17 mouse cellular contexts compared by ENCODE assay signal in genomic region chr7:4947855-4948254, GRCm38 (mm10). TPM values are rescaled to one million over a fixed set of nuclear protein-coding genes. Genes with fewer than 3 reads are reported as not detected.
DNase-seq lines count a peak whose midpoint lies in the region; ATAC-seq and TF ChIP-seq lines count a peak whose summit lies in the region.
"Had no signal": no experiment of that assay in that cellular context is flagged by ENCODE, and none has a peak within 500 bp of the region (broad histone marks: within the 10 kb centered on the region; RNA-seq: fewer than 3 reads in every experiment).

No protein-coding gene starts in this region.

- TF ChIP-seq CTCF in lung, adult 2 months (IDR thresholded peaks at IDR 0.05; ENCODE audit: insufficient read depth, low read length): no peak
- no peak for TF ChIP-seq CTCF in gastrocnemius, adult 2 months (IDR thresholded peaks at IDR 0.05)

- H3K27me3 ChIP-seq in forebrain, embryonic 13.5 days: no peaks in the 10 kb centered on the region
- H3K27me3 ChIP-seq: kidney, embryonic 15.5 days; liver, embryonic 15.5 days had no signal

- H3K9me3 ChIP-seq in forebrain, embryonic 13.5 days (replicated peaks): no peaks in the 10 kb centered on the region
- H3K9me3 ChIP-seq: forebrain, embryonic 10.5 days; kidney, embryonic 15.5 days; liver, embryonic 15.5 days had no signal

- 20% methylated on average over 2 of the region's 2 CpGs for WGBS in lung, adult 2 months
- 70% methylated on average over 2 of the region's 2 CpGs for WGBS in forebrain, embryonic 13.5 days

- no peaks in the 10 kb centered on the region for H3K36me3 ChIP-seq in forebrain, embryonic 13.5 days (ENCODE audit: poor library complexity, severe bottlenecking)
- H3K36me3 ChIP-seq: forebrain, embryonic 10.5 days; kidney, embryonic 15.5 days; liver, embryonic 15.5 days had no signal

- intact Hi-C loops in gastrocnemius, adult 2 months (cut with DNase I): no loop called here

- H3K4me3 ChIP-seq in lung, adult 2 months (replicated peaks; ENCODE audit: extremely low read depth, low read depth, low read length): no peak overlapping the region
- no peak overlapping the region for H3K4me3 ChIP-seq in gastrocnemius, adult 2 months
- no peak overlapping the region for H3K4me3 ChIP-seq in forebrain, embryonic 13.5 days
- H3K4me3 ChIP-seq: forebrain, embryonic 10.5 days; kidney, embryonic 15.5 days; left cerebral cortex, adult 2 months; liver, embryonic 15.5 days had no signal

- no peak overlapping the region for H3K4me2 ChIP-seq in forebrain, embryonic 13.5 days
- H3K4me2 ChIP-seq: kidney, embryonic 15.5 days; liver, embryonic 15.5 days had no signal

- H3K9ac ChIP-seq in forebrain, embryonic 13.5 days: no peak overlapping the region
- H3K9ac ChIP-seq: kidney, embryonic 15.5 days; liver, embryonic 15.5 days had no signal

- no peak for TF ChIP-seq POLR2A in lung, adult 2 months (IDR thresholded peaks at IDR 0.05; ENCODE audit: borderline replicate concordance, extremely low read depth, low read depth, low read length)

- H3K4me1 ChIP-seq in lung, adult 2 months (ENCODE audit: control insufficient read depth, insufficient read depth, low read length): no peaks in the 10 kb centered on the region
- H3K4me1 ChIP-seq in forebrain, embryonic 13.5 days: no peaks in the 10 kb centered on the region

- peak; percentile 37 to 38 for DNase-seq in lung, adult 18-20 months
- DNase-seq in lung, adult 2 months: no peak
- DNase-seq in adrenal gland, adult 8-10 months: peak; percentile 69
- peak; percentile 92 for DNase-seq in gastrocnemius, adult 2 months
- DNase-seq in lung, postnatal 14 days: peak; percentile 64
- DNase-seq in thymus, postnatal 10 days (ENCODE audit: low spot score in 2 of 2): no peak
- DNase-seq: cerebellum, postnatal 25 days; right cerebral cortex, adult 18-20 months; thymus, adult 18-20 months had no signal

- H3K27ac ChIP-seq in gastrocnemius, adult 2 months: peak overlapping the region; percentile 64
- H3K27ac ChIP-seq in forebrain, embryonic 13.5 days: no peak overlapping the region
- H3K27ac ChIP-seq: forebrain, embryonic 10.5 days; kidney, embryonic 15.5 days; left cerebral cortex, adult 2 months; liver, embryonic 15.5 days had no signal

- no peak for ATAC-seq in activated CD4-positive, CD25-positive, alpha-beta regulatory T cell, adult 4 months
- ATAC-seq in forebrain, embryonic 13.5 days: no peak

RNA-seq across cellular contexts. Expression of gene Sbk2, which starts 16.4 kb away (rescaled TPM):
- polyA plus RNA-seq in lung, adult 2 months (2012; rRNA removed): 5.6 and 24.2 TPM in 2 replicates
- total RNA-seq in adrenal gland, adult 8-10 months (2022): 1 to 10 TPM in 2 of 4 experiments, under 1 TPM in 1, not detected in 1; 0.45 to 2.1 (median 1.8) TPM
- 10 to 100 TPM; 36.7 to 77.0 TPM for total RNA-seq in gastrocnemius, adult 2 months (2021)
- not detected for polyA plus RNA-seq in activated CD4-positive, CD25-positive, alpha-beta regulatory T cell, adult 4 months (2017; shearing (Covaris generic))
- not detected in 2 replicates for polyA plus RNA-seq in forebrain, embryonic 13.5 days (2015; fragmentation: Nextera tagmentation; extraction: Ambion mirVana)
- total RNA-seq: hematopoietic stem cell, adult 5-6 weeks had no signal
- polyA plus RNA-seq: liver, embryonic 15.5 days had no signal

RNA-seq across cellular contexts. Expression of gene Ssc5d, which starts 22.3 kb away (rescaled TPM):
- 7.5 and 8.0 TPM in 2 replicates for polyA plus RNA-seq in lung, adult 2 months (2012; rRNA removed)
- 1 to 10 TPM; 1.7 to 4.5 (median 2.2) TPM for total RNA-seq in adrenal gland, adult 8-10 months (2022)
- total RNA-seq in gastrocnemius, adult 2 months (2021): 1 to 10 TPM; 4.3 to 8.7 TPM
- under 1 TPM in 1 of 2 experiments, not detected in 1; 0.10 TPM for polyA plus RNA-seq in activated CD4-positive, CD25-positive, alpha-beta regulatory T cell, adult 4 months (2017; shearing (Covaris generic))
- 0.23 and 0.30 TPM in 2 replicates for polyA plus RNA-seq in forebrain, embryonic 13.5 days (2015; fragmentation: Nextera tagmentation; extraction: Ambion mirVana)
- total RNA-seq: hematopoietic stem cell, adult 5-6 weeks had no signal

RNA-seq across cellular contexts. Expression of gene Sbk3, which starts 23.1 kb away (rescaled TPM):
- polyA plus RNA-seq in lung, adult 2 months (2012; rRNA removed): 6.5 and 9.0 TPM in 2 replicates
- under 1 TPM; 0.15 to 0.74 (median 0.34) TPM for total RNA-seq in adrenal gland, adult 8-10 months (2022)
- 1 to 10 TPM in 1 of 2 experiments, under 1 TPM in 1; 0.46 to 5.2 TPM for total RNA-seq in gastrocnemius, adult 2 months (2021)
- not detected for polyA plus RNA-seq in activated CD4-positive, CD25-positive, alpha-beta regulatory T cell, adult 4 months (2017; shearing (Covaris generic))
- 0.09 and 0.19 TPM in 2 replicates for polyA plus RNA-seq in forebrain, embryonic 13.5 days (2015; fragmentation: Nextera tagmentation; extraction: Ambion mirVana)
- total RNA-seq: ES-E14; hematopoietic stem cell, adult 5-6 weeks had no signal
- polyA plus RNA-seq: forebrain, embryonic 10.5 days; kidney, embryonic 15.5 days; liver, embryonic 15.5 days had no signal

RNA-seq across cellular contexts. Expression of gene Nat14, which starts 26.0 kb away (rescaled TPM):
- 7.1 and 7.6 TPM in 2 replicates for polyA plus RNA-seq in lung, adult 2 months (2012; rRNA removed)
- 10 to 100 TPM in 2 of 4 experiments, 1 to 10 TPM in 2; 8.5 to 13.3 (median 10.4) TPM for total RNA-seq in adrenal gland, adult 8-10 months (2022)
- total RNA-seq in gastrocnemius, adult 2 months (2021): 1 to 10 TPM; 2.7 to 5.9 TPM
- polyA plus RNA-seq in activated CD4-positive, CD25-positive, alpha-beta regulatory T cell, adult 4 months (2017; shearing (Covaris generic)): not detected
- polyA plus RNA-seq in forebrain, embryonic 13.5 days (2015; fragmentation: Nextera tagmentation; extraction: Ambion mirVana): 21.2 and 24.9 TPM in 2 replicates
- total RNA-seq: hematopoietic stem cell, adult 5-6 weeks had no signal

RNA-seq across cellular contexts. Expression of gene Zfp628, which starts 32.8 kb away (rescaled TPM):
- 20.6 and 24.7 TPM in 2 replicates for polyA plus RNA-seq in lung, adult 2 months (2012; rRNA removed)
- total RNA-seq in adrenal gland, adult 8-10 months (2022): 10 to 100 TPM; 14.4 to 20.6 (median 16.2) TPM
- 10 to 100 TPM in 1 of 2 experiments, 1 to 10 TPM in 1; 8.5 to 10.7 TPM for total RNA-seq in gastrocnemius, adult 2 months (2021)
- polyA plus RNA-seq in activated CD4-positive, CD25-positive, alpha-beta regulatory T cell, adult 4 months (2017; shearing (Covaris generic)): 1 to 10 TPM; 1.9 TPM
- 4.3 and 4.5 TPM in 2 replicates for polyA plus RNA-seq in forebrain, embryonic 13.5 days (2015; fragmentation: Nextera tagmentation; extraction: Ambion mirVana)

Comparison
In these comparisons a context has a peak if more than half of its experiments do, and no peak if none do; other contexts are left out.
1. DNase-seq: peak in lung, adult 18-20 months (2 of 2), adrenal gland, adult 8-10 months (single experiment), gastrocnemius, adult 2 months (single experiment) and lung, postnatal 14 days (single experiment); none in lung, adult 2 months (single experiment) and thymus, postnatal 10 days (0 of 2).